In genomic region chr8:104247054-104247907, GRCm38 (mm10) we compare ENCODE assay signal across 8 mouse cellular contexts. TPM values are rescaled to one million over a fixed set of nuclear protein-coding genes. Genes with fewer than 3 reads are reported as not detected.
DNase-seq lines count a peak whose midpoint lies in the region; ATAC-seq lines count a peak whose summit lies in the region.

No protein-coding gene starts in this region.

- DNase-seq in adrenal gland, adult 2 months, result peak; percentile 33
- DNase-seq in adrenal gland, postnatal 4 days (ENCODE audit: low spot score in 2 of 2), result no peak
- peak; percentile 32 for DNase-seq in liver
- DNase-seq in thymus, postnatal 14 days, result peak; percentile 59
- DNase-seq in layer of hippocampus, postnatal 10 days (ENCODE audit: low spot score in 2 of 2), result no peak

- H3K4me1 ChIP-seq in embryonic facial prominence, embryonic 15.5 days, result peaks cover 28% of the 10 kb centered on the region
- peaks cover 26% of the 10 kb centered on the region for H3K4me1 ChIP-seq in hindbrain, embryonic 13.5 days (replicated peaks)
- H3K4me1 ChIP-seq in midbrain, embryonic 16.5 days (ENCODE audit: control insufficient read depth, insufficient read depth, low read length), result peaks cover 24% of the 10 kb centered on the region

- H3K36me3 ChIP-seq in embryonic facial prominence, embryonic 15.5 days, result 0 out of 2 replicates have a peak, but pooled peaks cover 7% of the 10 kb centered on the region
- peaks cover 31% of the 10 kb centered on the region for H3K36me3 ChIP-seq in hindbrain, embryonic 13.5 days
- H3K36me3 ChIP-seq in midbrain, embryonic 16.5 days (ENCODE audit: control insufficient read depth, insufficient read depth, low read length), result peaks cover 11% of the 10 kb centered on the region

- no peaks in the 10 kb centered on the region for H3K9me3 ChIP-seq in embryonic facial prominence, embryonic 15.5 days (replicated peaks)
- H3K9me3 ChIP-seq in hindbrain, embryonic 13.5 days, result no peaks in the 10 kb centered on the region
- no peaks in the 10 kb centered on the region for H3K9me3 ChIP-seq in midbrain, embryonic 16.5 days (replicated peaks; ENCODE audit: control insufficient read depth, low read length, poor library complexity, severe bottlenecking)

- no peaks in the 10 kb centered on the region for H3K27me3 ChIP-seq in embryonic facial prominence, embryonic 15.5 days
- no peaks in the 10 kb centered on the region for H3K27me3 ChIP-seq in hindbrain, embryonic 13.5 days
- H3K27me3 ChIP-seq in midbrain, embryonic 16.5 days (ENCODE audit: control insufficient read depth, insufficient read depth, low read depth, low read length), result no peaks in the 10 kb centered on the region

- H3K9ac ChIP-seq in embryonic facial prominence, embryonic 15.5 days, result peak overlapping the region; percentile 60; the same call in 1 of the 2 replicates
- peak overlapping the region; percentile 87 for H3K9ac ChIP-seq in hindbrain, embryonic 13.5 days
- peak overlapping the region; percentile 91 for H3K9ac ChIP-seq in midbrain, embryonic 16.5 days (ENCODE audit: low read depth, low read length)

- no peak overlapping the region for H3K27ac ChIP-seq in embryonic facial prominence, embryonic 15.5 days (replicated peaks)
- H3K27ac ChIP-seq in hindbrain, embryonic 13.5 days, result 0 out of 2 replicates have a peak overlapping the region, but pooled peaks have one; percentile 45
- H3K27ac ChIP-seq in midbrain, embryonic 16.5 days (ENCODE audit: low read length), result no peak overlapping the region

- ATAC-seq in embryonic facial prominence, embryonic 15.5 days (ENCODE audit: insufficient number of reproducible peaks, low FRiP score, low TSS enrichment, low read depth), result no peak
- ATAC-seq in hindbrain, embryonic 13.5 days (ENCODE audit: low FRiP score), result no peak
- ATAC-seq in midbrain, embryonic 16.5 days, result no peak

- WGBS in embryonic facial prominence, embryonic 15.5 days, result 67% methylated on average over 22 of the region's 22 CpGs
- WGBS in hindbrain, embryonic 13.5 days, result 75% methylated on average over 22 of the region's 22 CpGs
- WGBS in midbrain, embryonic 16.5 days, result 79% methylated on average over 22 of the region's 22 CpGs

- H3K4me3 ChIP-seq in embryonic facial prominence, embryonic 15.5 days (replicated peaks), result peak overlapping the region; percentile 97
- H3K4me3 ChIP-seq in hindbrain, embryonic 13.5 days, result peak overlapping the region; percentile 80
- peak overlapping the region; percentile 98 for H3K4me3 ChIP-seq in midbrain, embryonic 16.5 days (ENCODE audit: low read depth, low read length)

- H3K4me2 ChIP-seq in embryonic facial prominence, embryonic 15.5 days (replicated peaks), result peak overlapping the region; percentile 78
- peak overlapping the region; percentile 91 for H3K4me2 ChIP-seq in hindbrain, embryonic 13.5 days
- H3K4me2 ChIP-seq in midbrain, embryonic 16.5 days (ENCODE audit: low read length), result peak overlapping the region; percentile 93

RNA-seq across cellular contexts. Expression of gene Tk2, which starts 1.1 kb away (rescaled TPM):
- 10 to 100 TPM; 59.3 to 87.1 TPM for total RNA-seq in adrenal gland, adult 2 months (2021)
- 54.6 and 62.1 TPM in 2 replicates for polyA plus RNA-seq in adrenal gland, adult 2 months (2012; rRNA removed)
- 10 to 100 TPM; 60.1 to 71.0 TPM for total RNA-seq in adrenal gland, postnatal 4 days (2021)
- 19.1 and 20.4 TPM in 2 replicates for polyA plus RNA-seq in embryonic facial prominence, embryonic 15.5 days (2015; fragmentation: Nextera tagmentation; extraction: Ambion mirVana)
- 45.7 TPM in 2 replicates for polyA plus RNA-seq in hindbrain, embryonic 13.5 days (2015; fragmentation: Nextera tagmentation; extraction: Ambion mirVana)
- 46.3 and 51.5 TPM in 2 replicates for polyA plus RNA-seq in midbrain, embryonic 16.5 days (2015; fragmentation: Nextera tagmentation; extraction: Ambion mirVana)
- total RNA-seq in layer of hippocampus, postnatal 10 days (2021), result 10 to 100 TPM; 34.6 to 37.3 TPM

RNA-seq across cellular contexts. Expression of gene Cklf, which starts 3.4 kb away (rescaled TPM):
- total RNA-seq in adrenal gland, adult 2 months (2021), result 10 to 100 TPM; 49.2 to 99.6 TPM
- 14.1 and 15.4 TPM in 2 replicates for polyA plus RNA-seq in adrenal gland, adult 2 months (2012; rRNA removed)
- total RNA-seq in adrenal gland, postnatal 4 days (2021), result 10 to 100 TPM; 67.3 to 71.8 TPM
- polyA plus RNA-seq in embryonic facial prominence, embryonic 15.5 days (2015; fragmentation: Nextera tagmentation; extraction: Ambion mirVana), result 39.4 and 49.7 TPM in 2 replicates
- polyA plus RNA-seq in hindbrain, embryonic 13.5 days (2015; fragmentation: Nextera tagmentation; extraction: Ambion mirVana), result 36.1 TPM in 2 replicates
- 34.7 and 37.1 TPM in 2 replicates for polyA plus RNA-seq in midbrain, embryonic 16.5 days (2015; fragmentation: Nextera tagmentation; extraction: Ambion mirVana)
- 10 to 100 TPM; 10.2 to 13.8 TPM for total RNA-seq in layer of hippocampus, postnatal 10 days (2021)

RNA-seq across cellular contexts. Expression of gene Cmtm2a, which starts 45.7 kb away (rescaled TPM):
- under 1 TPM; 0.58 to 0.73 TPM for total RNA-seq in adrenal gland, adult 2 months (2021)
- polyA plus RNA-seq in adrenal gland, adult 2 months (2012; rRNA removed), result 0.13 and 0.21 TPM in 2 replicates
- total RNA-seq in adrenal gland, postnatal 4 days (2021), result not detected
- not detected in 2 replicates for polyA plus RNA-seq in embryonic facial prominence, embryonic 15.5 days (2015; fragmentation: Nextera tagmentation; extraction: Ambion mirVana)
- polyA plus RNA-seq in hindbrain, embryonic 13.5 days (2015; fragmentation: Nextera tagmentation; extraction: Ambion mirVana), result not detected in 2 replicates
- not detected in 2 replicates for polyA plus RNA-seq in midbrain, embryonic 16.5 days (2015; fragmentation: Nextera tagmentation; extraction: Ambion mirVana)
- total RNA-seq in layer of hippocampus, postnatal 10 days (2021), result not detected

Comparison
In these comparisons a context has a peak if more than half of its experiments do, and no peak if none do; other contexts are left out.
1. DNase-seq: peak in adrenal gland, adult 2 months (single experiment), liver (single experiment) and thymus, postnatal 14 days (single experiment); none in adrenal gland, postnatal 4 days (0 of 2) and layer of hippocampus, postnatal 10 days (0 of 2).
2. Peak in every context shown above with its lines, with median percentiles within 50 percentile points of each other: H3K4me2 ChIP-seq, H3K4me3 ChIP-seq and H3K9ac ChIP-seq.